Mouse (Mus musculus): ENCODE measurements around the gene Cldn13. TPM values are rescaled to one million over a fixed set of nuclear protein-coding genes. Genes with fewer than 3 reads are reported as not detected.

The Cldn13 gene
- polyA plus RNA-seq, 1 experiment from 2014 or later: 0.31 TPM

Other genes with a start within 250 kb of the Cldn13 start
- 3.6 TPM in 2 replicates for gene Limk1, start 226.9 kb downstream of the Cldn13 start, polyA plus RNA-seq (2014; fragmentation: Nextera tagmentation; extraction: Ambion mirVana)
- 202 and 337 TPM in 2 replicates for gene Eln, start 168.2 kb downstream of the Cldn13 start, polyA plus RNA-seq (2014; fragmentation: Nextera tagmentation; extraction: Ambion mirVana)
- gene Tmem270, start 8.8 kb downstream of the Cldn13 start, polyA plus RNA-seq (2014; fragmentation: Nextera tagmentation; extraction: Ambion mirVana): not detected in 2 replicates
- 11.1 and 12.0 TPM in 2 replicates for gene Mettl27, start 16.8 kb upstream of the Cldn13 start, polyA plus RNA-seq (2014; fragmentation: Nextera tagmentation; extraction: Ambion mirVana)
- gene Cldn4, start 31.4 kb upstream of the Cldn13 start, polyA plus RNA-seq (2014; fragmentation: Nextera tagmentation; extraction: Ambion mirVana): 0.85 TPM in 1 of 2 replicates, not detected in the other
- 0.53 and 2.2 TPM in 2 replicates for gene Cldn3, start 70.7 kb upstream of the Cldn13 start, polyA plus RNA-seq (2014; fragmentation: Nextera tagmentation; extraction: Ambion mirVana)
- 72.1 and 74.9 TPM in 2 replicates for gene Abhd11, start 93.6 kb upstream of the Cldn13 start, polyA plus RNA-seq (2014; fragmentation: Nextera tagmentation; extraction: Ambion mirVana)
- gene Stx1a, start 108.0 kb upstream of the Cldn13 start, polyA plus RNA-seq (2014; fragmentation: Nextera tagmentation; extraction: Ambion mirVana): 5.4 and 6.4 TPM in 2 replicates
- 30.6 and 31.1 TPM in 2 replicates for gene Dnajc30, start 148.7 kb upstream of the Cldn13 start, polyA plus RNA-seq (2014; fragmentation: Nextera tagmentation; extraction: Ambion mirVana)
- gene Bud23, start 149.4 kb upstream of the Cldn13 start, polyA plus RNA-seq (2014; fragmentation: Nextera tagmentation; extraction: Ambion mirVana): 47.2 and 52.3 TPM in 2 replicates
- gene Vps37d, start 162.7 kb upstream of the Cldn13 start, polyA plus RNA-seq (2014; fragmentation: Nextera tagmentation; extraction: Ambion mirVana): 1.3 and 3.5 TPM in 2 replicates
- gene Mlxipl, start 174.4 kb upstream of the Cldn13 start, polyA plus RNA-seq (2014; fragmentation: Nextera tagmentation; extraction: Ambion mirVana): 0.34 and 0.92 TPM in 2 replicates
- gene Tbl2, start 234.1 kb upstream of the Cldn13 start, polyA plus RNA-seq (2014; fragmentation: Nextera tagmentation; extraction: Ambion mirVana): 18.0 and 20.0 TPM in 2 replicates

All from heart, embryonic 14.5 days (tissue).